Mouse (Mus musculus) liver, embryonic 14.5 days (tissue): ENCODE data around the gene Pdcd2l. TPM values are rescaled to one million over a fixed set of nuclear protein-coding genes. Genes with fewer than 3 reads are reported as not detected.

Source experiments
- ATAC-seq: fragments of 200-750 bp; cut with Nextera tagmentation; 2 replicates; pipeline ENCODE4 v1.8.0; 2017; ENCODE audit warnings: moderate number of reproducible peaks, mild to moderate bottlenecking, moderate library complexity; ENCODE audit not compliant: insufficient read depth
- DNase-seq, 3 experiments: peaks; one replicate each; pipeline ENCODE4 v3.0.0-alpha.2; 2012 to 2013; ENCODE audit warnings: low read depth in 3 of 3, low spot score in 3 of 3
- H3K27ac ChIP-seq: fragments of 300-500 bp; sonication (generic); 2 replicates; pipeline ENCODE4 v1.5.1; 2014; ENCODE audit warnings: moderate library complexity, mild to moderate bottlenecking, control low read depth, inconsistent platforms
- H3K27me3 ChIP-seq: fragments of 300-500 bp; sonication (generic); 2 replicates; pipeline ENCODE4 v1.6.1; 2014; ENCODE audit warnings: mild to moderate bottlenecking, low read length, moderate library complexity; ENCODE audit not compliant: control insufficient read depth, insufficient read depth
- H3K36me3 ChIP-seq: fragments of 300-500 bp; sonication (generic); replicated peaks from 2 replicates; pipeline ENCODE4 v1.6.1; 2014; ENCODE audit warnings: low read depth; ENCODE audit not compliant: control insufficient read depth, insufficient read depth
- H3K4me1 ChIP-seq, 2 experiments: fragments of 200-500 bp in 1 of 2; fragments of 300-500 bp in 1 of 2; sonication (generic) in 1 of 2; replicated peaks; 2 replicates each; pipeline ENCODE4 v1.6.1; 2012 to 2014; ENCODE audit warnings: antibody characterized with exemption in 1 of 2, inconsistent platforms in 1 of 2, low read length in 1 of 2; ENCODE audit not compliant: control insufficient read depth in 2 of 2, insufficient read depth in 2 of 2
- H3K4me2 ChIP-seq: fragments of 300-500 bp; sonication (generic); 2 replicates; pipeline ENCODE4 v1.6.1; 2014; ENCODE audit warnings: low read depth, mild to moderate bottlenecking, control low read depth, moderate library complexity
- H3K4me3 ChIP-seq, 2 experiments: fragments of 200-500 bp in 1 of 2; fragments of 300-500 bp in 1 of 2; sonication (generic) in 1 of 2; 2 replicates each; pipeline ENCODE4 v1.5.1; 2012 to 2014; ENCODE audit warnings: low read depth in 2 of 2, low read length in 2 of 2, mild to moderate bottlenecking in 2 of 2, control low read depth in 1 of 2, inconsistent platforms in 1 of 2, moderate library complexity in 1 of 2; ENCODE audit not compliant: insufficient read depth in 1 of 2
- H3K9ac ChIP-seq: fragments of 300-500 bp; sonication (generic); replicated peaks from 2 replicates; pipeline ENCODE4 v1.6.1; 2014; ENCODE audit warnings: mild to moderate bottlenecking, control low read depth, moderate library complexity
- H3K9me3 ChIP-seq: fragments of 300-500 bp; sonication (generic); 2 replicates; pipeline ENCODE4 v1.6.1; 2016; ENCODE audit warnings: low read length, mixed read lengths; ENCODE audit not compliant: control insufficient read depth
- CTCF ChIP-seq: IDR thresholded peaks from 2 replicates; pipeline ENCODE4 v1.5.1; 2016; ENCODE audit warnings: antibody characterized with exemption, low read depth, control low read depth
- EP300 ChIP-seq: IDR thresholded peaks from 2 replicates; pipeline ENCODE4 v1.6.1; 2016; ENCODE audit warnings: antibody characterized with exemption, low read depth
- WGBS: fragments of 180-500 bp; shearing (Covaris S2); extraction: QIAGEN DNeasy Blood & Tissue Kit; methylation state at CpG from one replicate; pipeline ENCODE4 v1.1.7; 2014; ENCODE audit not compliant: insufficient replicate concordance; 5-methylcytosine and 5-hydroxymethylcytosine counted together
- polyA plus RNA-seq, 2 experiments: library from polyadenylated mRNA; depleted of rRNA in 1 of 2; stranded (reverse) in 1 of 2; unstranded in 1 of 2; fragments of >200 nt; fragmentation: Nextera tagmentation in 1 of 2; extraction: Ambion mirVana in 1 of 2; gene quantifications; 2 replicates each; pipeline versions ENCODE4 v1.2.1 to v1.2.3; 2012 to 2014

Gene Pdcd2l
- polyA plus RNA-seq (2012; rRNA removed) (12.4 and 14.1 TPM in 2 replicates), polyA plus RNA-seq (2014; fragmentation: Nextera tagmentation; extraction: Ambion mirVana) (20.4 and 21.7 TPM in 2 replicates)

- DNase-seq (peak; percentile 73 to 78 (median 78)), ATAC-seq (peak; percentile 95)
- Histone ChIP-seq H3K36me3 (peaks cover 6% of the 10 kb centered on the region; the same call in 1 of the 2 replicates), H3K4me3 (peak within 1 kb of the TSS; percentile 64 to 73), H3K4me2 (peak within 1 kb of the TSS; percentile 79), H3K9ac (peak within 1 kb of the TSS; percentile 79), H3K9me3 (no peaks in the 10 kb centered on the region), H3K27me3 (no peaks in the 10 kb centered on the region), H3K27ac (peak within 1 kb of the TSS; percentile 46), H3K4me1 (peaks cover 4% of the 10 kb centered on the region in 2 experiments; a peak in 3 of 4 replicates)
- no peak for TF ChIP-seq EP300
- no peak for TF ChIP-seq CTCF
- WGBS, result under 1% methylated on average over 70 of the region's 70 CpGs
Measured at GRCm38 (mm10) chr7:34196132-34197128, at the start of gene Pdcd2l. Pdcd2l (minus strand) TSS chr7:34196661.

GRCm38 (mm10) chr7:34242176-34242575 is 45.7 kb upstream of the Pdcd2l start:
- 84% methylated on average over 11 of the region's 11 CpGs for WGBS
- DNase-seq (no peak), ATAC-seq (no peak)
- no peaks in the 10 kb centered on the region for H3K4me1 ChIP-seq
- peaks cover 61% of the 10 kb centered on the region for H3K36me3 ChIP-seq
- H3K27ac ChIP-seq, result no peak overlapping the region
- no peaks in the 10 kb centered on the region for H3K27me3 ChIP-seq
- no peak overlapping the region for H3K4me3 ChIP-seq
- no peak overlapping the region for H3K4me2 ChIP-seq
- TF ChIP-seq CTCF, result no peak
- no peak for TF ChIP-seq EP300
- no peaks in the 10 kb centered on the region for H3K9me3 ChIP-seq
- H3K9ac ChIP-seq, result no peak overlapping the region

- TF ChIP-seq CTCF, result no peak
- TF ChIP-seq EP300, result no peak
- DNase-seq, result no peak
- Histone ChIP-seq H3K4me2 (no peak overlapping the region), H3K4me3 (no peak overlapping the region), H3K4me1 (peaks cover 4 to 10% of the 10 kb centered on the region in 2 experiments), H3K27ac (no peak overlapping the region), H3K36me3 (peaks cover 34% of the 10 kb centered on the region), H3K9ac (no peak overlapping the region), H3K27me3 (no peaks in the 10 kb centered on the region), H3K9me3 (no peaks in the 10 kb centered on the region)
- no peak for ATAC-seq
- 86% methylated on average over 5 of the region's 5 CpGs for WGBS
Measured at GRCm38 (mm10) chr7:34238086-34238485, 41.6 kb upstream of the Pdcd2l start.

GRCm38 (mm10) chr7:34235602-34236001 is 39.1 kb upstream of the Pdcd2l start:
- ATAC-seq (no peak), DNase-seq (no peak)
- WGBS, result 78% methylated on average over 5 of the region's 5 CpGs
- Histone ChIP-seq H3K4me1 (peaks cover 14 to 20% of the 10 kb centered on the region in 2 experiments), H3K27me3 (no peaks in the 10 kb centered on the region), H3K4me3 (no peak overlapping the region), H3K9ac (no peak overlapping the region), H3K4me2 (no peak overlapping the region), H3K9me3 (no peaks in the 10 kb centered on the region), H3K27ac (no peak overlapping the region), H3K36me3 (peaks cover 22% of the 10 kb centered on the region)
- TF ChIP-seq EP300, result no peak
- 0 out of 2 replicates have a peak, but pooled peaks have one; percentile 2 for TF ChIP-seq CTCF
